Mouse (Mus musculus) layer of hippocampus, adult 8-10 months (tissue): ENCODE measurements at regions not wholly inside any gene's neighbourhood (a gene's known extent, or its start where the extent isn't known, plus 50 kb on each side); places are given as distances from the start of the nearest gene placed in this dataset.
A peak's percentile ranks its signal among the peaks of the same experiment; 100 is the strongest.

Source experiments
- DNase-seq, 2 experiments: peaks; one replicate each; pipeline ENCODE4 v3.0.0; 2022; ENCODE audit warnings: low spot score in 2 of 2

GRCm38 (mm10) chr3:62985033-62985432 is 256.3 kb upstream of the Mme start:
- DNase-seq: no peak

GRCm38 (mm10) chr3:62976906-62977305 is 264.4 kb upstream of the Mme start:
- no peak for DNase-seq

GRCm38 (mm10) chr3:62963244-62963643 is 278.1 kb upstream of the Mme start:
- DNase-seq: no peak

GRCm38 (mm10) chr3:62962608-62963007 is 278.7 kb upstream of the Mme start:
- DNase-seq: no peak

- no peak for DNase-seq
Observed at GRCm38 (mm10) chr3:62945356-62945755, 296.0 kb upstream of the Mme start.

- no peak for DNase-seq
Observed at GRCm38 (mm10) chr3:62938601-62939000, 302.7 kb upstream of the Mme start.

GRCm38 (mm10) chr3:62924441-62924840 is 316.9 kb upstream of the Mme start:
- peak; percentile 4 to 5 for DNase-seq

- DNase-seq: no peak
Observed at GRCm38 (mm10) chr3:62916899-62917298, 312.0 kb upstream of the Gpr149 start.

GRCm38 (mm10) chr3:62885104-62885503 is 280.2 kb upstream of the Gpr149 start:
- DNase-seq: no peak

GRCm38 (mm10) chr3:62882310-62883073 is 277.6 kb upstream of the Gpr149 start:
- no peak for DNase-seq

GRCm38 (mm10) chr3:62860731-62861130 is 255.8 kb upstream of the Gpr149 start:
- peak; percentile 4 to 35 for DNase-seq

- DNase-seq: no peak
Observed at GRCm38 (mm10) chr3:62835695-62836476, 230.9 kb upstream of the Gpr149 start.

- DNase-seq: no peak
Observed at GRCm38 (mm10) chr3:62823892-62824291, 219.0 kb upstream of the Gpr149 start.

- DNase-seq: no peak
Observed at GRCm38 (mm10) chr3:62801044-62801443, 196.1 kb upstream of the Gpr149 start.

GRCm38 (mm10) chr3:62786233-62786632 is 181.3 kb upstream of the Gpr149 start:
- DNase-seq: no peak
